Mouse (Mus musculus) liver, embryonic 14.5 days (tissue): ENCODE measurements around the gene Kyat1.

Experiments used
- CTCF ChIP-seq: IDR thresholded peaks from 2 replicates; pipeline ENCODE4 v1.5.1; 2016; ENCODE audit warnings: antibody characterized with exemption, low read depth, control low read depth
- EP300 ChIP-seq: IDR thresholded peaks from 2 replicates; pipeline ENCODE4 v1.6.1; 2016; ENCODE audit warnings: antibody characterized with exemption, low read depth

- TF ChIP-seq CTCF (no peak), EP300 (no peak)
These were observed 11.0 kb downstream of the Kyat1 start for GRCm38 (mm10) chr2:30194656-30195055.
